Mouse (Mus musculus): ENCODE data around the gene Surf1.

GRCm38 (mm10) chr2:26900731-26901130, 15.6 kb downstream of the Surf1 start:
- TF ChIP-seq CTCF (IDR thresholded peaks at IDR 0.05; ENCODE audit: low read depth) (no peak), EP300 (IDR thresholded peaks at IDR 0.05; ENCODE audit: low read depth) (no peak)
